Mouse (Mus musculus) heart, postnatal 0 days (tissue): ENCODE measurements around the gene Grcc10. TPM values are rescaled to one million over a fixed set of nuclear protein-coding genes. Genes with fewer than 3 reads are reported as not detected.
A peak's percentile ranks its signal among the peaks of the same experiment; 100 is the strongest.

ENCODE experiments used
- ATAC-seq: fragments of 200-750 bp; cut with Nextera tagmentation; 2 replicates; pipeline ENCODE4 v1.8.0; 2017; ENCODE audit warnings: low read depth, moderate number of reproducible peaks, moderate library complexity; ENCODE audit not compliant: insufficient read depth
- DNase-seq: peaks from one replicate; pipeline ENCODE4 v3.0.0-alpha.2; 2016; ENCODE audit warnings: low spot score
- H3K27ac ChIP-seq: fragments of 300-500 bp; sonication (generic); 2 replicates; pipeline ENCODE4 v1.5.1; 2014; ENCODE audit warnings: low read depth, mild to moderate bottlenecking
- H3K27me3 ChIP-seq: fragments of 300-500 bp; sonication (generic); 2 replicates; pipeline ENCODE4 v1.6.1; 2014; ENCODE audit warnings: low read length, mixed read lengths; ENCODE audit not compliant: control insufficient read depth, insufficient read depth
- H3K36me3 ChIP-seq: fragments of 300-500 bp; sonication (generic); replicated peaks from 2 replicates; pipeline ENCODE4 v1.6.1; 2014; ENCODE audit warnings: low read length, mixed read lengths; ENCODE audit not compliant: control insufficient read depth, insufficient read depth
- H3K4me1 ChIP-seq: fragments of 300-500 bp; sonication (generic); 2 replicates; pipeline ENCODE4 v1.6.1; 2014; ENCODE audit warnings: antibody characterized with exemption; ENCODE audit not compliant: control insufficient read depth, insufficient read depth
- H3K4me2 ChIP-seq: fragments of 300-500 bp; sonication (generic); 2 replicates; pipeline ENCODE4 v1.6.1; 2014; ENCODE audit warnings: low read depth, mild to moderate bottlenecking, low read length, moderate library complexity
- H3K4me3 ChIP-seq: fragments of 300-500 bp; sonication (generic); 2 replicates; pipeline ENCODE4 v1.5.1; 2014; ENCODE audit warnings: low read depth, low read length
- H3K9ac ChIP-seq: fragments of 300-500 bp; sonication (generic); replicated peaks from 2 replicates; pipeline ENCODE4 v1.6.1; 2014; ENCODE audit warnings: low read depth, low read length, mixed read lengths
- H3K9me3 ChIP-seq: fragments of 300-500 bp; sonication (generic); replicated peaks from 2 replicates; pipeline ENCODE4 v1.6.1; 2016; ENCODE audit warnings: low read length; ENCODE audit not compliant: control insufficient read depth
- CTCF ChIP-seq: IDR thresholded peaks from 2 replicates; pipeline ENCODE4 v1.5.1; 2016; ENCODE audit warnings: antibody characterized with exemption, control low read depth, low read depth
- EP300 ChIP-seq: IDR thresholded peaks from 2 replicates; pipeline ENCODE4 v1.6.1; 2016; ENCODE audit warnings: antibody characterized with exemption, low read depth
- WGBS: fragments of 180-500 bp; shearing (Covaris S2); extraction: QIAGEN DNeasy Blood & Tissue Kit; methylation state at CpG from one replicate; pipeline ENCODE4 v1.1.7; 2014; 5-methylcytosine and 5-hydroxymethylcytosine counted together
- polyA plus RNA-seq: library from polyadenylated mRNA; unstranded; fragments of >200 nt; fragmentation: Nextera tagmentation; extraction: Ambion mirVana; gene quantifications from 2 replicates; pipeline ENCODE4 v1.2.1, GENCODE M21; 2015
- total RNA-seq: library from RNA; depleted of rRNA; stranded (reverse); fragments of >200 nt; gene quantifications from 2 replicates; pipeline ENCODE4 v1.2.3, GENCODE M21; 2014; ENCODE audit warnings: low replicate concordance

The Grcc10 gene
- total and polyA plus RNA-seq, 2 experiments from 2014 or later, result 119 to 492 TPM

DNA sequence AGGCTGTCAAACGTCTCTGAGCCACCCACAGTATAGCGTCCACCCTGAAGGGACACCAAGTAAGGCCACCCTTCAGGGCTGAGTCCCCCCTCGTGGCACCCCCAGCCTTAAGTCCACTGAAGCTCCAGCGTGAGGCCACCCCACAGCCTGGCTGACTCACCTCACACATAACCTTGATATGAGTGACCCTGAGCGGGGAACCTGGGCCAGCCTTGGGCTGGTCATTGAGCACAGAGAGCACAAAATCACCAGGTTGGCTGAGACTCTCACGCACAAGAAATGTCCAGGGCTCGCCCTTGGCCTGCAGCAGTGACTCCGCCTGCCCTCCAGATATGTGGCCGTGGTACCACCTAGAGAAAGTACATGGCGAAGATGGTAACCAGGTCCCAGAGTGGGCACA is 12.6 kb downstream of the Grcc10 start:
- TF ChIP-seq CTCF, result no peak
- TF ChIP-seq EP300, result no peak
- Histone ChIP-seq H3K4me2 (no peak overlapping the region), H3K36me3 (no peaks in the 10 kb centered on the region), H3K9ac (no peak overlapping the region), H3K4me1 (peaks cover 3% of the 10 kb centered on the region; the same call in 1 of the 2 replicates), H3K27me3 (no peaks in the 10 kb centered on the region), H3K27ac (no peak overlapping the region), H3K4me3 (no peak overlapping the region), H3K9me3 (no peaks in the 10 kb centered on the region)
- WGBS, result 77% methylated on average over 10 of the region's 10 CpGs
- ATAC-seq (no peak), DNase-seq (no peak)

GRCm38 (mm10) chr6:124724472-124724871 is 16.7 kb downstream of the Grcc10 start:
- Histone ChIP-seq H3K4me1 (0 out of 2 replicates have a peak, but pooled peaks cover 6% of the 10 kb centered on the region), H3K9me3 (no peaks in the 10 kb centered on the region), H3K4me2 (no peak overlapping the region), H3K27ac (no peak overlapping the region), H3K4me3 (no peak overlapping the region), H3K9ac (no peak overlapping the region), H3K36me3 (no peaks in the 10 kb centered on the region), H3K27me3 (no peaks in the 10 kb centered on the region)
- WGBS, result 84% methylated on average over 10 of the region's 10 CpGs
- no peak for ATAC-seq
- no peak for DNase-seq
- no peak for TF ChIP-seq EP300
- no peak for TF ChIP-seq CTCF

- Histone ChIP-seq H3K36me3 (no peaks in the 10 kb centered on the region), H3K9ac (no peak overlapping the region), H3K4me2 (no peak overlapping the region), H3K27me3 (no peaks in the 10 kb centered on the region), H3K9me3 (no peaks in the 10 kb centered on the region), H3K4me3 (no peak overlapping the region), H3K4me1 (peaks cover 10% of the 10 kb centered on the region), H3K27ac (no peak overlapping the region)
- 65% methylated on average over 8 of the region's 8 CpGs for WGBS
- no peak for ATAC-seq
- no peak for DNase-seq
- TF ChIP-seq CTCF (no peak), EP300 (no peak)
These were observed 17.6 kb downstream of the Grcc10 start for GRCm38 (mm10) chr6:124723541-124723940.

DNA sequence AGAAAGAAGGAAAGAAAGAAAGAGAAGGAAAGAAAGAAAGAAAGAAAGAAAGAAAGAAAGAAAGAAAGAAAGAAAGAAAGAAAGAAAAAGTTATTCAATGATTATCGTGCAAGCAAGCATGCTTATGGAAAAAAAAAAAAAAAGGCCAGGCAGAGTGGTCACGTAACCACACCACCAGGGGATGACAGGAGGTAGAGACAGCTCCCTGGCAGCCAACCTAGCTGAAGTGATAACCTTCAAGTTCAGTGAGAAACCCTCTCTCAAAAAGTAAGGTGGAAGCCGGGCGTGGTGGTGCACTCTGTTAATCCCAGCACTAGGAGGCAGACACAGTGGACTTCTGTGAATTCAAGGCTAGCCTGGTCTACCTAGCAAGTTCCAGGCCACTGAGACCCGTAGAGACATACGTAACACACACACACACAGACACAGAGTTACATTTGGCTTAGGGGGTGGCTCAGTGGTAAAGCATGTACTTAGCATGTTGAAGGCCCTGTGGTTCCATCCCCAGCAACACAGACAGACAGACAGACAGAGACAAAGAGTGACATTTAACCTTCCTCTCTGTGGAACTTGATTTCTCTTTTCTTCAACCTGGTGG is 18.2 kb downstream of the Grcc10 start:
- no peaks in the 10 kb centered on the region for H3K9me3 ChIP-seq
- no peak overlapping the region for H3K9ac ChIP-seq
- WGBS, result 49% methylated on average over 6 of the region's 6 CpGs
- H3K27ac ChIP-seq, result no peak overlapping the region
- peaks cover 10% of the 10 kb centered on the region for H3K4me1 ChIP-seq
- peak; percentile 54; the same call in 1 of the 2 replicates for ATAC-seq
- H3K36me3 ChIP-seq, result no peaks in the 10 kb centered on the region
- no peak for TF ChIP-seq EP300
- peak; percentile 12; the same call in 1 of the 2 replicates for TF ChIP-seq CTCF
- H3K27me3 ChIP-seq, result no peaks in the 10 kb centered on the region
- DNase-seq, result peak; percentile 54
- no peak overlapping the region for H3K4me3 ChIP-seq
- no peak overlapping the region for H3K4me2 ChIP-seq

DNA sequence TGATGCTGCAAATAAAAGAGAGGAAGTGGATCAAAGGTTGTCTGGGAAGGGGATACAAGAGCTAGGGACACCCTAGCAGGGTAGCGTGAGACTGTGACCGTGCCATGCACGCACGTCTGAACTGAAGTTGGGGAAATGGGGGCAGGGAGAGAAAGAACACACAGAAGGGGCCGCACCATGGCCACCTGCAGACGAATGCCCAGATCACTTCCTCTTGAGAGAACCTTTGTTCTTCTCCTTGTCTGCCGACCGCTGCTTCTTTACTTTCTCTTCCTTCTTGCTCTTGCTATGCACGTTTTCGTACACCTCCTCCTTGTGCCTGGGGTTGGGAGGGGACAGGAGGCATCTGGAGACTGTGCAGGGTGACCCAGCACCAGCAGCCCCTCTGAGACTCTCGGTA is 20.3 kb downstream of the Grcc10 start:
- Histone ChIP-seq H3K27me3 (no peaks in the 10 kb centered on the region), H3K36me3 (peaks cover 9% of the 10 kb centered on the region), H3K4me3 (no peak overlapping the region), H3K9me3 (no peaks in the 10 kb centered on the region), H3K4me2 (no peak overlapping the region), H3K4me1 (peaks cover 10% of the 10 kb centered on the region), H3K27ac (no peak overlapping the region), H3K9ac (no peak overlapping the region)
- no peak for TF ChIP-seq EP300
- no peak for TF ChIP-seq CTCF
- no peak for ATAC-seq
- DNase-seq, result no peak
- 71% methylated on average over 11 of the region's 11 CpGs for WGBS

- peak; percentile 34 for DNase-seq
- H3K27ac ChIP-seq, result peak overlapping the region; percentile 46
- H3K36me3 ChIP-seq, result peaks cover 23% of the 10 kb centered on the region
- no peak overlapping the region for H3K4me3 ChIP-seq
- no peak for TF ChIP-seq CTCF
- TF ChIP-seq EP300, result no peak
- no peak overlapping the region for H3K4me2 ChIP-seq
- 0 out of 2 replicates have a peak overlapping the region, but pooled peaks have one; percentile 7 for H3K9ac ChIP-seq
- WGBS, result 55% methylated on average over 7 of the region's 7 CpGs
- peak; percentile 67 for ATAC-seq
- H3K27me3 ChIP-seq, result no peaks in the 10 kb centered on the region
- H3K9me3 ChIP-seq, result no peaks in the 10 kb centered on the region
- peaks cover 10% of the 10 kb centered on the region for H3K4me1 ChIP-seq
These were observed 21.7 kb downstream of the Grcc10 start for GRCm38 (mm10) chr6:124719354-124719978.
